Mouse (Mus musculus) cortical plate, adult 2 months (tissue): ENCODE results near the gene Ccdc3.

ENCODE experiments used
- CTCF ChIP-seq: fragments of 200-500 bp; IDR thresholded peaks from 2 replicates; pipeline ENCODE4 v1.5.1; 2011; ENCODE audit warnings: mild to moderate bottlenecking, control low read depth, low read length; ENCODE audit not compliant: insufficient read depth; ENCODE audit errors: extremely low read depth
- POLR2A ChIP-seq: fragments of 200-500 bp; IDR thresholded peaks from 2 replicates; pipeline ENCODE4 v1.6.1; 2011; ENCODE audit warnings: mild to moderate bottlenecking, low read length, control low read depth; ENCODE audit not compliant: insufficient read depth; ENCODE audit errors: extremely low read depth

DNA sequence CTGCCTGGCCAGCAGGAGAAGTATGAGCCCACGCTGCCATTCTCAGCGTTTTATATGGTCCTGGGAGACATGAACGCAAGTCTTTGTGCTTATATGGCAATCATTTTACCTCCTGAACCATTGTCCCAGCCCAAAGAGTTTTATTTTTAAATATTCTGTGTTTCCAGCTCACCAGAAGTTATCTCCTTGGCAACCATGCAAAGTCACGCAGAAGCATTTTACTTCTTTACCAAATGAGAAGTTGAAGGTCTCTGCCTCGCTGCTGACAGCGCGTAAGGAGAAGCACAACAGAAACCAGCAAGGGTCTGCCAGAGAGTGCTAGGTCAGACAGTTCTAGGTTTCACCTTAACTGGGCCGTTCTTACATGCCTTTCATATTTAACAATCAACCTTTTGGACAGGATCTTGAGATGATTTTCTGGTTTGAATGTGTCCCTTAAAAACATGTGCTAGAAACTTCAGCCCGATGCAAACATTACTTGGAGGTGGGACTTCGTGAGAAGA lies 35.8 kb upstream of the Ccdc3 start:
- TF ChIP-seq CTCF = no peak
- no peak for TF ChIP-seq POLR2A
